Mouse (Mus musculus) ovary, postnatal 36 days (tissue): Measurements from ENCODE around the gene Slc25a22.
A peak's percentile ranks its signal among the peaks of the same experiment; 100 is the strongest.
"Not testable (repeated sequence)": the region's sequence is repeated elsewhere in the genome, so short reads cannot be mapped to it uniquely, and the experiment has no call there.

ENCODE experiments used
- DNase-seq: peaks from one replicate; pipeline ENCODE4 v3.0.0; 2022; ENCODE audit warnings: low spot score, mixed read lengths

The Slc25a22 gene

DNA sequence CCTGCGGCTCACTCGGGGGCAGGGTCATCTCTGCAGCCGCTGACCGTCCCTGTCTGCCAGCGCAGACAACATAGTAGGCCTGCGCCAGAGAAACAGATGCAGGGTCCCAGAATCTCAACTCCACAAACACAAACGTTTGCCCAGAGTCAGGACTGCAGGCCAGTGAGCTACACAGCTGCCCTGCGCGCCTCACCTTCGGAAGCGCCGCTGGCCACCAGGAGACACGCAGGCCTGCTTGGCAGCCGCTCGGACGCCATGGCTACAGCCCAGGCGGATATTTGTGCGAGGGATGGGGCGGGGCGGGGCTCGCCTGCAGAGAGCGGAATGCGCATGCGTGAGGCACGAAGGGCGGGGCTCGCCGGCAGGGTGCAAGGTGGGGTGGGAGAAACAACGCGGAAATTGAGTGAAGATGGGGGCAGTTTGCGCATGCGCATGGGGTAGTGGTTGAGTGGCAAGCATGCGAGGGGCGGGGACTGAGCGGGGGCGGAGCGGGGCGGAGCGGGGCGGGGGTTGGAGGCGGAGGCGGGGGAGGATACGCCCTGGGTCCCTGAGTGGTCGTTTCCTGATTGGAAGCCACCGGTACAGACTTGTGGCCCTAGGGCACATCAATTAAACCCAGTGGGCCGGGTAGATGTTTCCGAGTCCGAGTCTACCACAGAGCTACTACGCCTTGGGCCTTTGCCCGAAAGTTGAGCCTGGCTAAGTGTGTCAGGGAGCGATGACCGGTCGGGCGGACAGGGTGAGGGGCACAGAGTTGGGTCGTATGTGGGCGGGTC is 23.7 kb downstream of the Slc25a22 start, which contains the start of gene Gatd1:
Gene Gatd1 (minus strand): TSS at position 328 of the 776 bp plus-strand sequence.
- DNase-seq, result peak; percentile 100

DNA sequence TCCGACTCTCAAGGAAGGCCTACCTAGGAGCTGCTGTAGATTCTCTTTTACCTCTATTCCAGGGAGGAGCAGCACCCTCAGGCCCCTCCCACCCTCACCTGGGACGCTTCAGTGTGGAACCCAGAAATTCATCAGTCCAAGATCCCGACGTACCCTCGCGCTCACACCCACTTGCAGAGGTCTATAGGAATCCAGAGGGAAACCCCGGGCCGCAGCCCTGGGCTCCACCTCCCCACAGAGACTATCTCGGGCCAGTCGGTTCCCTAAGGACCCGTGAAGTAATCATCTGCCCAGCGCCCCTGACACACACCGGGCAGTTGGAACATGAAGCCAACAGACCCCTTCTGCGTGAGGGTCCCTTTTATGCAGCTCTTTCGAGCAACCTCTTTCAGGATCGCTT is 24.4 kb downstream of the Slc25a22 start:
- no peak for DNase-seq

DNA sequence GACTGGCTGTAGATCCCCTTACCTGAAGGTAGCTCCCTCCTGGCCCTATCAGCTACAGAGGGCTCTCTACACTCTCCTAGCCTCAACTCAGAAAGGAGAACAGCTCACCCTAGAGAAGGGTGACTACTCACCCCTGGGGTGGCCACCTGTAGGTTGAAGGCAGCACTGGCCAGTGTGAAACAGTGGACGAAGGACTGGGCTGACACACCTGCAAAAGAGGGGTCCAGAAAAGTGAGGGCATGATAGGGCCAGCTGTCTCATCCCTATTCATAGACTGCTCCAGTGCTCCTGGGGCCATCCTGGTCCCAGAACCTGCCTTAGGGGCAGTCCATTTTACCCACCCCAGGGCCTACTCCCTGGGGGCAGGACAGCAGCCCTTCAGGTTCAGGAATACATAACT is 26.0 kb downstream of the Slc25a22 start:
- no peak for DNase-seq

DNA sequence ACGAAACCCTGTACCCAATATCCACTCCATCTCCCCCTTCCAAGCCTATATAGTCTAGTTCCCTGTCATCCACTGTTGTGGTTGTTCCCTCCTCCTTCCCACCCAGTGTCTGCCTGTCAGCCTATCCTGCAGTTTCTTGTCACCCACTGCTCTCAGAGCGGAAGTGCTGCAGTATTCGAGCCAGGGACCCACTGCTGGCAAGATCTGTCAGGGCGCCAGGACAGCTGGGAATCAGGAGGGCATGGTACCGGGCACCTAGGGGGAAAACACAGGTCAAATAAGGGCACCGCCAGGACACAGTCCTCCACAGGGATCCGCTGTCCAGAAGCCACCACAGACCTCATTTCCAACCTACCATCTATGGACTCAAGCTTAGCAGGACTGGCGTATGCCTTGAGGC is 27.1 kb downstream of the Slc25a22 start:
- DNase-seq, result no peak

DNA sequence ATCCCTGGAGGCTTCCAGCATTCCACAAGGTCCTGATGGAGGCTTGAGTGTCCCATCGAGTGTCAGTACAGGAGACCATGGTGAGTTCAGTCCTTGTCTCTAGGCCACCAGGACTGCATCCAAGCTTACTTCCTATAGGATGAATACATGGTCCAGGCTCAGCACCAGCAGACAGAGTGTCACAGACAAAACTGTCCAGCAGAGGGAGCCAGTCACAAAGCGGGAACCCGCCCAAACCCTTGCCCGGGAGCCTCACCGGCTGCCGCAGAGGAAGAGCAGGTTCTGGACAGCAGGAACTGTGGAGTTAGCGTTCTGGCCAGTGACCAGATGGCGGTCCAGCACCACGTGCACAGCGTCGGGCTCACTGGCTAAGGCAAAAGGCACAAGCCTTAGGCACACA is 28.9 kb downstream of the Slc25a22 start:
- peak; percentile 80 for DNase-seq

DNA sequence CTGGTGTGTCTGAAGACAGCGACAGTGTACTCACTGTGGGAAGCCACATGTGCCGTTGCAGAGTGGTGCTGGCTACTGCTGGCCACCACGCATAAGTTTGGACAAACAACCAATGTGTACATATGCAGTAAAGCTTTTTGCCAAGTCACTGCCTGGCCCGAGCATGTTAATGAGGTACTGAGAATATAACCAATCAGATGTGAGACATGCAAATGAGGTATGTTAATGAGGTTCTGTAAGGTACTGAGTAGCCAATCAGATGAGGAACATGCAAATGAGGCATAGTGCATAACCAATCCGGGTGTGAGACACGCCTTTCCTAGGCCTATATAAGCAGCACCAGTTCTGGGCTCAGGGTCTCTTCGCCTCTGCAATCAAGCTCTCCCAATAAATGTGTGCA is 30.0 kb downstream of the Slc25a22 start:
- not testable (repeated sequence) for DNase-seq

DNA sequence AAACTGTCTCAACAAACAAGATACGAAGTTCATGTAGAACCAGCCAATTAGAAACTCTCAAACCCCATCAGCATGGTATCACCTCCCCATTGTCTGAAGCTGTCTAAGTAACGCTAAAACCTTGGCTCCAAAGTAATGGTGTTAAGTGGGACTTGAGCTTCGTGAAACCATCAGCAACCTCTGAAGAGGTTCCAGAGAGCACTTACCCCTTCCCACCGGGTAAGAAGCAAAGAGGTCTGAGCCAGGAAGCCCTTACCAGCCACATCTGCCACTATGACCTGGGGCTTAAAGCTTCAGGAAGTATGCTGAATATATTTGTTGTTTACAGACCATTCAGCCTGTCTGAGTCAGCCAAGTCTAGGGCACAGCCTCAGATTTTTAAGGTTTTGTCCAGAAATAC is 32.2 kb downstream of the Slc25a22 start:
- no peak for DNase-seq

DNA sequence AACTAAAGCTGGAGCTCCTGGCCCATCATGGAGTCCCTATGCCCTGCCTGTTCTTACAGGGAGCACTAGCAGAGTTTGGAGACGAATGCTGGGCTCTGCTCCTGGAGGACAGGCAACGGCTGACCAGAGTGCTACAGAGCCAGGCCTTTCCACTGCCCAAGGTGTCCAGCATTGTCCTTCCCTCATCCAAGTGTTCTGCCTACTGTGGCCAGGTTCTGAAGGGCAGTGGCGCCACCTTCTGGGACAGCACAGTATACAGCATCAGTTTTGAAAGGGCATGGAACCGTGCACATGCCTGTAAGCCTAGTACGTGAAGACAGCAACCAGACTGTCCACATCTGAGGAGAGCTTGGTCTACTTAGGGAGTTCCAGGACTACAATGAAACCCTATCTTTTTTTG is 34.4 kb downstream of the Slc25a22 start:
- peak; percentile 59 for DNase-seq

DNA sequence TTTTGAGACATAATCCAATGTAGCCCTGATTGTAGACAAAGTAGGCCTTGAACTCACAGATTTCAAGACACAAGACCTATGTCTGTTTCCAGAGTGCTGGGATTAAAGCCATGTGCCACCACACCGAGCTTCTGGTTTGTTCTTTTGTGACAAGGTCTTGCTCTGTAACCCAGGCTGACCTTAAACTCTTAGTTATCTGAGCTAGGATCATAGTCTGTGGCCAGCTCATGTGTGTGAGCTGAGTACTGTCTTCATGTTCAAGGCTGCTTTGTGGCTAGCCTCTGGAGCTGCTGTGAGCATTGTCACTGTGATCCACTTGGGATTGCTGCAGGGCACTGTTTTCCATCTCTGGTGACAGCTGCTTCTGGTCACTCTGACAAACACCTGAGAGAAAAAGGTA is 42.3 kb downstream of the Slc25a22 start:
- DNase-seq, result no peak

DNA sequence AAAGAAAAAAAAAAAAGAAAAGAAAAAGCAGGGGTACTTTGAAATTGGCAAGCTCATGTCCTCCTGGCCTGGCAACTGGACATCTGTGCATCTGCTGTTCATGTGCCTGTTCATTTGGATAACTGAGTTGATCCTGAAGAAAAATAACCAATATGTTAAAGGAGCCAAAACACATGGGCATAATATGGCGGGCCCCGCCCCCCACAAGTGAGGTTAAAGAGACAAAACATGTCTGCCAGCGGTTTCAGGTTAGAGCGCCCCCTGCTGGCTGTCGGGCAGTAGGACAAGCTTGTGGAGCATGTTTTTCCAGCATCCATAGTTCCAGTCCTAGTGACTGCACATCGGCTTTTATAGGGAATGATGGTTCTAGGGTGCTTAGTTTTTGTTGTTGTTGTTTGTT is 42.9 kb downstream of the Slc25a22 start:
- DNase-seq, result peak; percentile 71

DNA sequence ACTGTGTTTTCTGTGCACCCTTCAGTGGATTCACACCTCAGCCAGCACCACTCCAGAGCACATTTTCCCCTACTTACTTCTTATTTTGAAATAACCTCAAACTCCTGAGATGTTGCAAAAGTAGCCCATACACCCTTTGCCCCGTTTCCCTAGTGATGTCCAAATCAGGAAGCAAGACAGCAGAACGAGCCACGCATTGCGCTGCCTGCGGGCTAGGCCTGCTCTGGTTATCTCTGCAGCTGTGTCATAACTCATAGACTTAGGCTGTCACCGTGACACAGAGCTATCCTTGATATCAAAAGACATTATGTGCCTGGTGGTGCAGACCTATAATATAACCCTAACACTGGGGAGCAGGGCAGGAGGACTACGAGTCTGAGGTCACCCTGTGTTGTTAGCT is 43.5 kb downstream of the Slc25a22 start:
- no peak for DNase-seq

DNA sequence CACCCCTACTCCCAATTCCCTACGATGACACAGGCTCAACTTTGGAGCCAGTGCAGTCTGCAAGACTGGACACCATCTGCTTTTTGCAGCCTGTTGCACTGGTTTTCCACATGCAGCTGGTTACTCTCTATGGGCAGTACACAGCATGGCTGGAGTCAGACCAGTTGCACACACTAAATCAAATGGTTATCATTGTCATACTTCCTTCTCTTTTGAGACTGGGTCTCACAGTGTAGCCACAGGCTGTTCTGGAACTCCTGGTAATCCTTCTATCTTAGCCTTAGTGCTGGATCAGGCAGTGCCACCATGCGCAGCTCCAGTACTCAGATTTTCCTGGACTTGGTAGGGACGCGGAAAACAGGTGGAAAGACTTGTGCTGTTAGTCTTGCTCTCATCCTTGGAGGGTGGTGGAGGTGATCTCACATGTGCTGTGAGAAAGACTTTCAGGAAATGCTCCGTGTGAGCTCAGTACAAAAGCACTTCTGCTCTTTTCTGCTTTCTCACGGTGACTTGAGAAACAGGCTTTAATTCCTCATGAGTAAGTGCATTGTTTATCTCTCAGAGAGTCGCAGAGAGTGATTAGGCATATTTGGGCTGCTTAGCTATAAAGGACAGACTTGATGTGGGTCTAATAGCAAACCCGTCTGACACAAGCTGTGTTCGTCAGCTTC is 45.0 kb downstream of the Slc25a22 start:
- no peak for DNase-seq

DNA sequence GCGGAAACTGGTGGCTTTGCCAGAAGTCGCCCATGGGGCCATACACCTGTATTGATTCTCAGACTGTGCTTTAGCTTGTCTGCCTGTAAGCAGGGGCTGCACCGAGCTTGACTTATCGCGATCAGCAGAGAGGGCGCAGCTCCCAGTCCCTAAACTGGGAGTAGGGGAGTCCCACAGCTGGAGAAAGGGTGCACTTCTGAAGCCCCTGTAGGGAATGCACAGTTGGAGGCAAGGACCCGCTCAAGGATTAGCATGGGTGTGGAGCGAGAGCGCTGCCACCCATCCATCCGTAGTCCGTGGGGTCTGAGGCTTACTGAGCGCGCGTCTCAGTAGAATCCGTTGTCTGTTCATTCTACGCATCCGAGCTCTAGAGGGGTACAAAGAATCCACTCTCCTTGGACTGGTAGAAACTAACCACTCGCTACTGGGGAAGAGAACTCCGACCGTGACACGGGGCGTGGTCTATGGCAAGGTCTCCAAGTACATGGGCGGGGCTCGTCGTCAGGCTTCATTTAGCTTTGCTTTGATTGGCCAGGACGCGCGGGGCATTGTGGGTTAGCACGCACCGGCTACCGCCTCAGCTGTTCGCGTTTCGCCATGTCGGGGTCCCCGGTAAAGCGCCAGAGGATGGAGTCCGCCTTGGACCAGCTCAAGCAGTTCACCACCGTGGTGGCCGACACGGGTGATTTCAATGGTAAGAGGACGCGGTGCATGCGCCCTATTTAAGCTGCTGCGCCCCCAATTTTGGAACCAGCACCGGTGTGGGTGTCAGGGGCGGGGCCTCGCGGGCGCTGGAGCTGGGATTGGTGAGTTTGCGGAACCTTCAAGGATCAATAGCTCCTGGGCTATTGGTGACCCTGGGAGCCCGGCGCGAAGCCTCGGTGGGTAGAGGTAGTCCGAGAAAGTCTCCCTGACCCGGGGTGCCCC is 45.8 kb downstream of the Slc25a22 start, which contains the start of gene Taldo1:
Gene Taldo1 (plus strand): TSS at position 575 of the 927 bp plus-strand sequence.
- DNase-seq, result peak; percentile 95

DNA sequence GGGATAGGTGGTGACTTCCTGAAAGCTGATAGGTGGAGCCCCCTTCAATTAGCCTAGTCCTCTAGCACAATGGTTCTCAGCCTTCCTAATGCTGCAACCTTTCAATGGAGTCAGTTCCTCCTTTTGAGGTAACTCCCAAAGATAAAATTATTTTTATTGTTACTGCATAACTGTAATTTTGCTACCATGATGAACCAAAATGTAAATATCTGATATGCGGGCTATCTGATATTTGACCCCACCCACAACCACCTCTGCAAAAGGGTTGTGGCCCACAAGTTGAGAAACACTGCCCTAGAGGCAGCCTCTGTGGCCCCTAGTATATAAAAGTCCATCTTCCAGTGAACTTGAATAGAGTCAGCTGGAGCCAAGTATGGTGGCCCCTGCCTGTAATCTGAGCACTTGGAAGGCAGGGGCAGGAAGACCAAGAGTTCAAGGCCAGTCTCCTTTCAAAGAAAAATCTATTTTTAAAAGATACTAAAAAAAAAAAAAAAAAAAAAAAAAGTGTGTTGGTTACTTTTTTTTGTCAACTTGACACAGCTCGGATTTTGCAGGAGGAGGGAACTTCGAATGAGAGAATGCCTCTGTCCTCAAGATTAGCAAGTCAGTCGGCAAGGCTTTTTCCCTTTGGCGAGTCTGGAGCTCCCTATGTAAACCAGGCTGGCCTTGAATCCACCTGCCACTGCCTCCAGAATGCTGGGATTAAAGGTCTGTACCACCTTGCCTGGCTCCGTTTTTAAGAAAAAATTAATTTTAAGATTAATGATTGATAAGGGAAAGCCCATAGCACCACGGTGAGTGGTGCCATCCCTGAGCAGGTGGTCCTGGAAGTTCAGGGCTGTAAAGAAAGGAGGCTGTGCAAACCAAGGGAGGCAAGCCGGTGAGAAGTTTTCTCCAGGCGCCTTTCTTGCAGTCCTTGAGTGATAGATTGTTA is 47.1 kb downstream of the Slc25a22 start:
- DNase-seq, result no peak

DNA sequence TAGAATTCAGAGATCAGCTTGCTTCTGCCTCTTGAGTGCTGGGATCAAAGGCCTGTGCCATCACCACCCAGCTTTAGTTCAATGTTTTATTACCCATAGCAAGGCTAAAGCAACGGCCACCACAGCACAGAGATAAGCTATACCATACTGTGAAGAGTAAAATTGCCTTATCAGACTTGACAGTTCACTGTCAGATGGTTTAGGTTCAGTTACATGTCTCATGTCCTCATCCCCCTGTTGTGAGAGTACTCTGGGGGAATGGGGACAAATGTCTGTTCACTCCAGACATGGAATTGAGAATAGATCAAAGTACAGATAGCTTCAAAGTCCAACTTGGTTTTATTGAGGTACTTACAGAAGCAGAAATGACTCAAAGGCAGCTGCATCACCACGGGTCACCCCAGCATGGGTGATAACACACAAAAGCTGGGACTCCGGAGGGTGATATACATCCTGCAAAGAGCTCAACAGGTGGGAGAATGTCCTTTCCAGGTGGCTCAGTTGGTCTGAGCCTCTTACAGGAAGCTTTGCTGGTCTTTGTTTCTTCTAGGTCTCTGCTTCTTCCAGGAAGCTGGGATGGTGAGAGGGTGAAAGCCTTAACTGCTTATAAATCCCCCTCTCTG is 49.1 kb downstream of the Slc25a22 start:
- DNase-seq, result no peak

DNA sequence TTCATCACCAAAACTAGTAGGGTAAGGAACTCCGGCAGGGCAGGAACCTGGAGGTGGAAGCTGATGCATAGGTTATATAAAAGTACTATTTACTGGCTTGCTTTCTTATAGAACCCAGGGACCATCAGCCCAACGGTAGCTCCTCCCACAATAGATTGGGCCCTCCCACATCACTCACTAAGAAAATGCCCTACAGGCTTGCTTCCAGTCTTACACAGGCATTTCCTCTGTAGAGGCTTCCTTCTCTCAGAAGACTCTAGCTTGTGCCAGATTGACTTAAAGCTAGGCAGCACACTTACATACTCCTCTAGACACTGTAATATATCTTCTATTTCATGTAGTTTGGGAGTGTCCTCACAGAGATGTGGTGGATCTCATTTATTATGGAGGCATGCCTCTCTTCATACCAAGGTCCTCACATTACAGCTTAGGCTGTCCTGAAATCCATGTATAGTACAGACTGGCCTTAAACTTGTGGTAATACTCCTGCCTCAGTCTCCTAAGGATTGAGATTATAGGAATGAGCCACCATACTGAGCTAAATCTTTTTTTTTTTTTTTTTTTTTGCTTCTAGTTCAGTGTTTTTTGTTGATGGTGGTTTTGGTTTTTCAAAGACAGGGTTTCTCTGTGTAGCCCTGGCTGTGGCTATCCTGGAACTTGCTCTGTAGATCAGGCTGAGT is 49.7 kb downstream of the Slc25a22 start:
- DNase-seq, result no peak

DNA sequence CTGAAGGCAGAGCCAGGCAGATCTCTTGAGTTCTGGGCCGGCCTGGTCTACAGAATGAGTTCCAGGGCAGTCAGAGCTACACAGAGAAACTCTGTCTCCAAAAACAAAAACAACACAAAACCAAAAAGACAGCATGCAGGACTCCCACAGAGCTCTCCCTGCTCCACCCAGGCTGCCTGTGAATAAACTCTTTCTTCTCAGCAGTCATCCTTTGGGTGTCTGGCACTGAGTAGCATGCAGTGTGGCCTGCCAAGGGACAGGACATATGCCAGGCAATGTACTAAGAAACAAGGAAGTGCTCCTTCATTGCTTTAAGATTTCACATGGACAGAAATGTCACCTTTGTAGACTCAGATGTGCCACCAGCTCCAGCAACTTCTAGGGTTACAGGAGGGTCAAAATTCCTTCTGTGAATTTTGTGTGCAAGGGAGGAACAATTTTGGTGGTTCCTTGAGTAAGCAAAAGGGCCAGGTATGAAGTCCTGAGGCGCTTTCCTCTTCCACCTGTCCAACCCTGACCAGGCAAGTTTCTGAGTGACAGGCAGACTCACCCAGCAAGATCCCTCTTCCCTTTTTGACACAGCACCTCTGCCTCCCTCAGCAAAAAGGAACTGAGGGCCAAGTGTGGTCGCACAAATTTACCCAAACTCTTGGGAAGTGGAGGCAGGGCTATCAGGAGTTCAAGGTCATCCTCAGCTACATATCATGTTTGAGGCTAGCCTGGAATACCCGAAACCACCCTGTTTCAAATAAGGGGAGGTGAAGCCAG is 56.4 kb downstream of the Slc25a22 start:
- no peak for DNase-seq
